Mouse (Mus musculus) left cerebral cortex, adult 2 months (tissue): ENCODE data around the gene Fcrl1. TPM values are rescaled to one million over a fixed set of nuclear protein-coding genes. Genes with fewer than 3 reads are reported as not detected.
A peak's percentile ranks its signal among the peaks of the same experiment; 100 is the strongest.

Source experiments
- DNase-seq, 2 experiments: peaks; one replicate each; pipeline ENCODE4 v3.0.0; 2021 to 2022; ENCODE audit warnings: low spot score in 2 of 2, mixed read lengths in 1 of 2; ENCODE audit errors: extremely low spot score in 1 of 2
- H3K27ac ChIP-seq: fragments of 200-600 bp; 2 replicates; pipeline ENCODE4 v1.8.1; 2022
- H3K4me3 ChIP-seq: fragments of 200-600 bp; 2 replicates; pipeline ENCODE4 v1.8.1; 2022
- CTCF ChIP-seq: fragments of 200-600 bp; IDR thresholded peaks from 2 replicates; pipeline ENCODE4 v1.8.1; 2022; ENCODE audit warnings: antibody characterized with exemption, mild to moderate bottlenecking, moderate library complexity
- intact Hi-C: fragments of 180-260 bp; cut with DNase I; formaldehyde crosslinking; loops from one replicate; pipeline ENCODE4 v1.15.1; 2025
- total RNA-seq, 2 experiments: library from RNA; stranded (reverse); gene quantifications; 2 replicates each; pipeline ENCODE4 v1.2.3; 2021

Fcrl1 gene
- total RNA-seq, 2 experiments from 2014 or later, result 0.38 TPM; not detected in 1

DNA sequence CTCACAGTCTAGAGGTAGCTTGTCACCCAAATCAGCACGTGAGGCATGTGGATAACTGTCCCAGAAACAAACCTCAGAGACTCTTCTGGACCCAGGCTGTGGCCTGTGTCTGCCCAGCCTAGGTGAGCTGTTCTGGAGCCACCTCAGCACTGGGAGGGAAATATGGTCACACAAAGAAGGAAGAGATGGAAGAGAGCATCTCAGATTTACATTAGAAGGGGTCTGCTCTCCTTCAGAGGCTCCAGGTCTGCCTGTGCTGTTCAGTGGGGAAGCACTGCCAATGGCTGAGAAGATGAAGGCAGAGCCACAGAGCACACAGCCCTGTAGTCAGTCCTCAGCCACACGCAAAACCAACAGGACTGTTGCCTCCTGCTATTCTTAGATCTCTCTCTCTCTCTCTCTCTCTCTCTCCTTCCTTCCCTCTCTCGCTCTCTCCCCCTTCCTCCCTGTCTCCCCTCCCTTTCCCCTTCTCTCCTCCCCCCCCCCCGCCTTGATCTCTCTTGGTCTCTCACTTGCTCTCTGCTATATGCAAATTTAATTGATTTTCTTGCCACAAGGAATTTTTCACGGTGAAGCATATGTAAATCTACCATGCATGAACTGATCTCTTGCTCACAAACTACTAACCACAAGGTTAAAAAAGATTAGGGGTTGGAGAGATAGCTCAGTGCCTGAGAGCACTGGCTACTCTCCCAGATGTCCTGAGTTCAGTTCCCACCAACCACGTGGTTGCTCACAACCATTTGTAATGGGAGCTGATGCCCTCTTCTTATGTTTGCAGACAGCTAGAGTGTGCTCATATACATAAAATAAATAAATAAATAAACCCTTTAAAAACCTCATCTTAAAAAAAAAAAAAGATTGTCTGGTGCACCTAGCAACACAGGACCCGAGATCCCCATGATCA lies 5.9 kb downstream of the Fcrl1 start:
- intact Hi-C loops, result no loop called here
- DNase-seq, result no peak
- Histone ChIP-seq H3K4me3 (no peak overlapping the region), H3K27ac (no peak overlapping the region)
- TF ChIP-seq CTCF, result no peak

- intact Hi-C loops, result no loop called here
- no peak for TF ChIP-seq CTCF
- Histone ChIP-seq H3K4me3 (no peak overlapping the region), H3K27ac (no peak overlapping the region)
- DNase-seq, result no peak
These were observed 7.1 kb downstream of the Fcrl1 start for GRCm38 (mm10) chr3:87383308-87383707.

DNA sequence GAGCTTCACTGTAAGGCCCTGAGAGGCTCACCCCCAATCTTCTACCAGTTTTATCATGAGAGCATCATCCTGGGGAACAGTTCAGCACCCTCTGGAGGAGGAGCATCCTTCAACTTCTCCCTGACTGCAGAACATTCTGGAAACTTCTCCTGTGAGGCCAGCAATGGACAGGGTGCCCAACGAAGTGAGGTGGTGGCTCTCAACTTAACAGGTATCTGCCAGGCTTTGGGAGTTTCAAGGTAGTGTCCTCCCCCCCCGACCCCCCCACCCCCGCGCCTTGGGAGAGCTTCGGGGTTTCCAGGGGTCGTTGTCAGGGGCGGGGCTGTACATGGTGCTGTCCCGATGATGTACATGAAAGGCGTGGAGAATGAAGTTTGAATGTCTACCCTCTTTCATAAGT lies 8.9 kb downstream of the Fcrl1 start:
- Histone ChIP-seq H3K4me3 (no peak overlapping the region), H3K27ac (no peak overlapping the region)
- intact Hi-C loops, result no loop called here
- no peak for TF ChIP-seq CTCF
- no peak for DNase-seq

DNA sequence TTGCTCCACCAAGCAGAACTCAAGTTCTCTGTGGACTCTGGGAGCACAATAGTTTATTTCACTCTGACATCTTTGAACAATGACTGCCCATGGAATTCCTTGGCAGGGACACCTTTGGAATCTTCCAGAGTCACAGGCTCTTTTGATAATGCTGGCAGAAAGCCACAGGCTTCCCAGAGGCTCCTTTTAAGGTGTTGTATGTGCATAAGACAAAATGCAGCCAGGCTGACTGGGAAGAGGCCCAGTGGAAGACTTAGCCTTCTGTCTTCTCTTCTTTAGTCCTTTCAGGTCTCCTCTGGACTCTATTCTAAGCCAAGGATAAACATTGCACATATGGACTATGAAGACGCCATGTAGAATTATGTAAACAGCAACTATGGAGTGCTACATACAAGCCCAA lies 14.7 kb downstream of the Fcrl1 start:
- no peak for TF ChIP-seq CTCF
- DNase-seq, result no peak
- intact Hi-C loops, result no loop called here
- no peak overlapping the region for H3K4me3 ChIP-seq
- no peak overlapping the region for H3K27ac ChIP-seq

DNA sequence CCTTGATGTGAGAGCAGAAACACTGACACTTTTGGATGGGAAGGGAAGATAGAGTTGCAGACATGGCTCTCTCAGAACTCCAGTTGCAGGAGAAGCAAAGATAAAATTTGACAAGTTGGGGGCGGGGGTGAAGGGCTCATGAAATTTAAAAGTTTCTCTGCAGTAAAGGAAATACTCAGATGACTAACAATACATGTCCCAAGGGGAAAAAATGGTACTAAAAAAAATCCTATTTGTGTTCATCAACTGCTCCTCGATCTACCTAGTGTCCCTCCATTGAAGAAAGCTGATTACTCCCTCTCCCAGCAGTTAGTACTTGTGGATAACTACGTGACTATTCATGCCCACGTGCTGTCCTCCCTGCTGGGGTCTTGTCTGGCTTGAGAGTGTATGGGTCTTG lies 22.6 kb downstream of the Fcrl1 start:
- no peak for TF ChIP-seq CTCF
- no peak overlapping the region for H3K27ac ChIP-seq
- no peak for DNase-seq
- no peak overlapping the region for H3K4me3 ChIP-seq
- intact Hi-C loops, result no loop called here

DNA sequence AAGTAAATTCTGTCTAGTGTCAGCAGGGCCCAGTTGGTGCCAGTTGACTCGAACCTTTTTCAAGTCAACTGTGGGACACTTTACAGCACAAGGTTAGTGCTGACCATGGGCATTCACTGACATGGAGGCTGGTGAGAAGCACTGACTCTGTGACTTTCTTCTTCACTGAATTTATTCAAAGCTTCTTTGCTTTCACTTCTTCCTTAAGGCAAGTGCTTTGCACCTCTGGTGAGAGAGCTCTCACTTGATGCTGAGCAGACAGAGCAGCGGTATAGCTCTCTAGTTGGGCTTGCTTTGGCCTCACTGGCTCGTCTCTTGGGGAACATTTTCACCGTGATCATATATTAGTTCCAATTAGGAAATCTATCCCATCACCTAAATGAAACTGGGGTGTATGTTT lies 23.7 kb downstream of the Fcrl1 start:
- no peak for DNase-seq
- Histone ChIP-seq H3K4me3 (no peak overlapping the region), H3K27ac (no peak overlapping the region)
- intact Hi-C loops, result loop anchor here (10.0 kb wide), 1 partner anchor 155 kb away; no protein-coding TSS in a partner anchor
- TF ChIP-seq CTCF, result no peak

GRCm38 (mm10) chr3:87401321-87401720 lies 25.1 kb downstream of the Fcrl1 start:
- Histone ChIP-seq H3K27ac (no peak overlapping the region), H3K4me3 (no peak overlapping the region)
- DNase-seq, result no peak
- TF ChIP-seq CTCF, result no peak
- intact Hi-C loops, result loop anchor here (10.0 kb wide), 1 partner anchor 157 kb away; no protein-coding TSS in a partner anchor

DNA sequence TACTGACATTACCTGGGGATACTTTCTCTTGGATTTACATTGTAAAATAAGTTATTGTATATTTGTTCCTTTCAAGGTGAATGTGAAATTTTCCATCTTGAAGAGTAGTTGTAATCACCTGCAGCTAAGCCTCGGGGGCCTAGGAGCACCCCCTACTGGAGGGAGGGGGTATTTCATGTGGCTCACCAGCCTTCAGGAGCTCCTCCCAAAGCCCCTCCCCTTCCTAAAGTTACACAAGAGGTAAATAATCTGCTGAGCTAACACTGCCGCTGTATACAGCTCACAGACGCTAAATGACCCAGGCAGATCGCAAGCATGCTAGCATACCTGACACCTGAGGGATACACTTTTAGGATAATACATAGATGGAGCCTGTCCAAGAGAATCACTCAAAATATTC lies 32.0 kb downstream of the Fcrl1 start:
- no peak overlapping the region for H3K4me3 ChIP-seq

DNA sequence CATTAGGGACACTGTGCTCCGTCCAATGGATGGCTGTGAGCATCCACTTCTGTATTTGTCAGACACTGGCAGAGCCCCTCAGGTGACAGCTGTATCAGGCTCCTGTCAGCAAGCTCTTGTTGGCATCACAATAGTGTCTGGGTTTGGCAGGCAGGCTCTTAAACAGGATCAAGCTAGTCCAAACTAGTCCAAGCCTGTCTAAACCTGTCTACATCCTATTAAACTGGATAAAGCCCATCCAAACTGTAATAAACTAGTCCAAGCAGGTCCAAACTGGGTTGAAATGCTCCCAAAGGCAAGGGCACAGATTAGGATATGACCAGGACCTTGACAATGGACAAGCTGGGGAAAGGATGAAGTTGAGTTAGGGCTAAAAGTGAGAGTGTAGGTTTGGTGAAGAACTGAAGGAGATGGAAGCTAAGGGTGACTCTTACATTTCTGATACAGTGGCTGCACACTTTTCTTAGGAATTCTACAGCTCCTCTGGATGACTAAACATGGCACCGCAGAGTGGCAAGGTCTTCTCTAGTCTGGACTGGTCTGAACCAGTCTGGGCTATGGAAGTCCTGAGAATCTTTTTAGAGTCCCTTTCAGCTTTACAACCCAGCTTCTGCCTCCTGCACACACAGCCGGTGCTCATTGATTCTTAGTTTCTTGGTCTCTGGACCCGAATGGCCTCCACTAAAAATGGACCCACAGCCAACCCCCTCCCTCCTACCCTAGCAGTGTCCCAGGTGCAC lies 33.2 kb downstream of the Fcrl1 start:
- intact Hi-C loops, result loop anchor here (5.0 to 10.0 kb wide), 2 partner anchors 87 to 165 kb away; no protein-coding TSS in a partner anchor
- Histone ChIP-seq H3K27ac (no peak overlapping the region), H3K4me3 (no peak overlapping the region)
- no peak for TF ChIP-seq CTCF
- no peak for DNase-seq

More for the DNA sequence above, 32.0 kb downstream of the Fcrl1 start:
- intact Hi-C loops, result loop anchor here (5.0 to 10.0 kb wide), 2 partner anchors 86 to 163 kb away; no protein-coding TSS in a partner anchor
- peak; percentile 48 for TF ChIP-seq CTCF
- no peak for DNase-seq
- no peak overlapping the region for H3K27ac ChIP-seq

DNA sequence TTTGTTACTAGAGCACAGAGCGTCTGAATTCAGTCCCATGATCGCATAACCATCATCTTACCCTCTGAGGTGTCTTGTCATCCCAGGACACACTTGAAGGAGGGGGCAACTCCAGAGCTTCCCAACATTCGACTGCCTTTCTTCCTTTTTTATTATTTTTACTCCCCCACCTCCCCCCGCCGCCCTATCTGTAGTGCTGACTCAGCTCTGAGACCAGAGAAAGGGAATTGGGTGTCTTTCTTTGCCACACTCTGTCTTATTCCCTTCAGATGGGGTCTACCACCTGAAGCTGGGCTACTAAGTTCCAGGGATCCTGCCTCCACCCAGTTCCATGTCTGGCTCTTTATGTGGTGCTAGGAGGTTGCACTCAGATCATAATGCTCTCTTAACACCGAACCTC lies 34.4 kb downstream of the Fcrl1 start:
- no peak for DNase-seq
- intact Hi-C loops, result loop anchor here (1.0 to 2.0 kb wide), 2 partner anchors 89 to 152 kb away; no protein-coding TSS in a partner anchor

DNA sequence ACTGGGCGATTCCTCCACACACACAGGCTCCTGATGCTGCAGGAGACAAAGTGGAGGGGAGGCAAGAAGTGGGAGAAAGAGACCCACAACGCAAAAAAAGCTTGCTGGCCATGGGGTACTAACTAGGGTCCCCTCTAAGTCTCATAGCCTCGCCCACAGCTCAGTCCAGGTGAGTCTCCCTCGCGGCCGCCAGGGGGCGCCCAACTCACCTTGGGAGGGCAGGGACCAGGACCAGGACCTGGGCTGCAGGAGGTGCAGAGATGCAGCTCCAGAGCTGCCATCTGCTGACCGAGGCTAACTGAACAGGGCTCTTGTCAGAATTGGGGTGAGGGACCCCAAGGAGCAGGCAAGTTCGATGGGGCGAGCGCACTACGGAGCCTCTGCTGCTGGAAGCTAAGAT lies 35.0 kb downstream of the Fcrl1 start:
- intact Hi-C loops, result loop anchor here (1.0 to 2.0 kb wide), 2 partner anchors 88 to 152 kb away; no protein-coding TSS in a partner anchor
- H3K4me3 ChIP-seq, result no peak overlapping the region
- TF ChIP-seq CTCF, result peak; percentile 80
- no peak overlapping the region for H3K27ac ChIP-seq
- DNase-seq, result peak; percentile 18 to 21

More for the DNA sequence above, 34.4 kb downstream of the Fcrl1 start:
- Histone ChIP-seq H3K27ac (no peak overlapping the region), H3K4me3 (no peak overlapping the region)
- TF ChIP-seq CTCF, result no peak

- no peak for DNase-seq
- no peak overlapping the region for H3K27ac ChIP-seq
- intact Hi-C loops, result no loop called here
- H3K4me3 ChIP-seq, result no peak overlapping the region
- TF ChIP-seq CTCF, result no peak; the same call in 1 of the 2 replicates
These were observed 44.5 kb downstream of the Fcrl1 start for GRCm38 (mm10) chr3:87420645-87421044.
